Mouse (Mus musculus) cerebellum, adult 2 months (tissue): ENCODE data around the gene Znrf3.

ENCODE experiments used
- CTCF ChIP-seq: fragments of 200-500 bp; IDR thresholded peaks from 2 replicates; pipeline ENCODE4 v1.5.1; 2011; ENCODE audit warnings: low read depth, mild to moderate bottlenecking, control low read depth, low read length, moderate library complexity, borderline replicate concordance; ENCODE audit not compliant: insufficient read depth
- POLR2A ChIP-seq: fragments of 200-500 bp; IDR thresholded peaks from 2 replicates; pipeline ENCODE4 v1.6.1; 2011; ENCODE audit warnings: low read length, control low read depth, borderline replicate concordance; ENCODE audit not compliant: insufficient read depth

DNA sequence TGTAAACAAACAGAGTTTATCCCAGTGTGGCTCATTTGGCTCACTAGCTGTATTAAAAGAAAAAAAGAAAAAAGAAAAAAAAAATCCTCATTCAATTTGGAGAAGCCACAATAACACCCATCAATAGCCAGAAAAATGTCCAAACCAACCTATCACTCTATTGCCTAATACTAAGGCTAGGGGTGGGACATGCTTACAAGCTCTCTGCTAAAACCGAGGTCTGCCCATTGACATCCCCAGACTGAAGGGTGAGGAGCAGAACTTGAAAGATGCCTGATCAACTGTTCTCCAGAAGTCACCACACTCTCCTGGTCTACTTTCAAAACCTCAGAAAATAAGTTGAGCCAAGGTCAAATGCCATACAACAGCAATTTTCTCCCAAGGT, 22.4 kb downstream of the Znrf3 start:
- no peak for TF ChIP-seq CTCF
- TF ChIP-seq POLR2A = no peak
